Mouse (Mus musculus) limb, embryonic 14.5 days (tissue): ENCODE measurements around the gene Misp. TPM values are rescaled to one million over a fixed set of nuclear protein-coding genes. Genes with fewer than 3 reads are reported as not detected.

Experiments used
- ATAC-seq: fragments of 200-750 bp; cut with Nextera tagmentation; 2 replicates; pipeline ENCODE4 v1.8.0; 2017; ENCODE audit warnings: low read depth, moderate number of reproducible peaks, moderate TSS enrichment; ENCODE audit not compliant: low FRiP score
- DNase-seq: peaks from one replicate; pipeline ENCODE4 v3.0.0-alpha.2; 2015; ENCODE audit warnings: low spot score
- H3K27ac ChIP-seq: fragments of 300-500 bp; sonication (generic); replicated peaks from 2 replicates; pipeline ENCODE4 v1.5.1; 2014; ENCODE audit warnings: low read depth, mild to moderate bottlenecking, low read length, moderate library complexity, mixed read lengths
- H3K27me3 ChIP-seq: fragments of 300-500 bp; sonication (generic); 2 replicates; pipeline ENCODE4 v1.6.1; 2014; ENCODE audit warnings: low read length, mixed read lengths; ENCODE audit not compliant: control insufficient read depth, insufficient read depth
- H3K36me3 ChIP-seq: fragments of 300-500 bp; sonication (generic); 2 replicates; pipeline ENCODE4 v1.6.1; 2014; ENCODE audit warnings: mild to moderate bottlenecking, low read length, moderate library complexity, mixed read lengths; ENCODE audit not compliant: control insufficient read depth, insufficient read depth
- H3K4me1 ChIP-seq: fragments of 300-500 bp; sonication (generic); 2 replicates; pipeline ENCODE4 v1.6.1; 2014; ENCODE audit warnings: antibody characterized with exemption, low read length, mixed read lengths; ENCODE audit not compliant: control insufficient read depth, insufficient read depth
- H3K4me2 ChIP-seq: fragments of 300-500 bp; sonication (generic); replicated peaks from 2 replicates; pipeline ENCODE4 v1.6.1; 2014; ENCODE audit warnings: low read depth, mild to moderate bottlenecking, low read length, moderate library complexity; ENCODE audit not compliant: severe bottlenecking
- H3K4me3 ChIP-seq: fragments of 300-500 bp; sonication (generic); replicated peaks from 2 replicates; pipeline ENCODE4 v1.5.1; 2014; ENCODE audit warnings: low read length
- H3K9ac ChIP-seq: fragments of 300-500 bp; sonication (generic); 2 replicates; pipeline ENCODE4 v1.6.1; 2014; ENCODE audit warnings: mild to moderate bottlenecking, low read depth, low read length, moderate library complexity; ENCODE audit not compliant: severe bottlenecking
- H3K9me3 ChIP-seq: fragments of 300-500 bp; sonication (generic); 2 replicates; pipeline ENCODE4 v1.6.1; 2016; ENCODE audit warnings: low read length; ENCODE audit not compliant: control insufficient read depth
- POLR2A ChIP-seq: fragments of 200-500 bp; IDR thresholded peaks from 2 replicates; pipeline ENCODE4 v1.8.0; 2012; ENCODE audit warnings: inconsistent platforms, mild to moderate bottlenecking, moderate library complexity, borderline replicate concordance; ENCODE audit not compliant: insufficient read depth, insufficient read length; ENCODE audit errors: extremely low read depth
- WGBS: fragments of 180-500 bp; shearing (Covaris S2); extraction: QIAGEN DNeasy Blood & Tissue Kit; methylation state at CpG from one replicate; pipeline ENCODE4 v1.1.7; 2014; 5-methylcytosine and 5-hydroxymethylcytosine counted together
- polyA plus RNA-seq, 2 experiments: library from polyadenylated mRNA; depleted of rRNA in 1 of 2; stranded (reverse) in 1 of 2; unstranded in 1 of 2; fragments of >200 nt; fragmentation: Nextera tagmentation in 1 of 2; extraction: Ambion mirVana in 1 of 2; gene quantifications; 2 replicates each; pipeline versions ENCODE4 v1.2.1 to v1.2.3; 2012 to 2014

The Misp gene
- polyA plus RNA-seq, 2 experiments, result 0.41 to 0.54 TPM

DNA sequence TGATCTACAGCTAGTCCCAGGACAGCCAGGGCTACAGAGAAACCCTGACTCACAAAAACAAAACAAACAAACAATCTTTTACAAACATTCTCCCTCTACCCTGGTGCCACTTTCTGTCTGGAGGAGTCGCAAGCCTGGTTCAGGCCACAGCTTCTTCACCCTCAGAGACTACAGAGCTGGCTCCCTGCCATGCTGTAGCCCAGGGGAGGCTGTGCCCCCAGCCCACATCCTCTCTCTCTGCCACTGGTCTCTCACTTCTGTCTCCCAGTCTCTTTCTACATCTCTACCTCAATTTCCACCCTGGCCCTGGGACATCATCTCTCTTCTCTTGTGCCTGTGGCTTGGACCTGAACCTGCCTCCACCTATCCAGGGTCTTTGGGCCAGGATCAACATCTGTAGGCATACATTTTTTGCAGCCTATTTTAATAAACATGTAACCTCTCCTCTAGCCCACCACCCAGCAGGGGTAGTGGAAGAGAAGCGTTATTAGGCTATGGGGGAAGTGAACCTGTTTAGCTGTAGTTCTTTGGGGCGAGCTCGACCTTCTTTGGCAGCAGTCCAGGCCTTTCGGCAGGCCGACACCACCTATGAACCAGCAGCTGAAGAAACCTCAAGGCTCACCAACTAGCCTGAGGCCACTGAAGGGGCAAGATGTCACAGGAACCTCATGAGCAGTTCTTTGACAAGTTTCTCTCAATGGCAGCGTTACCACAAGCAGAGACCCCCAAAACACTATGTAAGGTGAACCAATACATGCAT is 11.4 kb downstream of the Misp start:
- no peak overlapping the region for H3K9ac ChIP-seq
- no peak for TF ChIP-seq POLR2A
- no peak overlapping the region for H3K4me2 ChIP-seq
- H3K36me3 ChIP-seq, result no peaks in the 10 kb centered on the region
- H3K27ac ChIP-seq, result no peak overlapping the region
- no peak for ATAC-seq
- no peak for DNase-seq
- H3K4me1 ChIP-seq, result no peaks in the 10 kb centered on the region
- 46% methylated on average over 7 of the region's 7 CpGs for WGBS
- no peaks in the 10 kb centered on the region for H3K9me3 ChIP-seq
- no peaks in the 10 kb centered on the region for H3K27me3 ChIP-seq
- H3K4me3 ChIP-seq, result no peak overlapping the region

DNA sequence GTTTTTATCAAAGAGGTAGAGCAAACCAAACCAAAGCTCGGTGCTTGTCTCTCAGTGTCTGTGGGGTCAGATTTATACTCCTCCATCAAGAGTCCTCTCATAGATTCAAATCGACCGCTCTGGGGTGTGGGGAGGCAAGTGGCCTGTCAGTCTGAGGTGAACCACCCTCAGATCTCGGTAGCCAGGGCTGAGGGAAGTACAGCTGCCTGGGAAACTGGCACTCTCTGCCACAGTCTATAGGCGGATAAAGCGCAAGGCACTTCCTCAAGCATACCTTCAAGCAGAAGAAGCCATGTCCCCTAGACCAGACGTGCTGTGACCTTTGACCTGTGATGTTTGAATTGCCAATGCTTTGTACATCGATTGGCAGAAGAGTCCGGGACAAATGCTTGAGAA is 12.0 kb downstream of the Misp start:
- WGBS, result 74% methylated on average over 9 of the region's 9 CpGs
- DNase-seq (no peak), ATAC-seq (no peak)
- Histone ChIP-seq H3K27me3 (no peaks in the 10 kb centered on the region), H3K4me1 (no peaks in the 10 kb centered on the region), H3K4me3 (no peak overlapping the region), H3K27ac (no peak overlapping the region), H3K4me2 (no peak overlapping the region), H3K9me3 (no peaks in the 10 kb centered on the region), H3K36me3 (no peaks in the 10 kb centered on the region), H3K9ac (no peak overlapping the region)
- TF ChIP-seq POLR2A, result no peak

DNA sequence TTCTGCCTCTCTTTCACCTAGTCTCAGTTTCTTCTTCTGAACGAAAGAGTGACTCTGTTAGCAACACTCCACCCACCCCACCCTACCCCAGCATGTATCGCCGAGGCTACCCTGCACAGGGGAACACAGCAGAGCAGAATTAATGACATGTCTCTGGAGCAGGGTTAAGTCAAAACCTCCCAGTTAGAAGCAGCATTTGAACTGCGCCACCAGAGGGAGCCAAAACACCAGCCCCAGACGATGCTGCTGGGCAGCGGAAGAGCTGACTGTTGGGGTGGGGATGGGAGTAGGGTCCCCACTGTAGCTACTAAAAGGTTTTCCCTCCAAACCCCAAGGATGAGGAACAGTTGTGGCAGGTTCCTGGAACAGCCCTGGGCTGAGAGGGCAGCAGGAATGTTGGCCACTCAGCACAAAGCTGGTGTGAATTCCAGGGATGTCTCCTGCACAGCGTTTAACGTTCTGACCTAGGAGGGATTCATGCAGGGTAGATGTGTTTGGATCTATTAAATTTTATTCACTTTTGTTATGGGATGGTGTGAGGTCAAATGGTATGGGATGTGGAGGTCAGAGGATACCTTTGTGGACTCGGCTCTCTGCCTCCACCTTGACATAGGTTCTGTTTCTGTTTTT is 14.1 kb downstream of the Misp start:
- no peak overlapping the region for H3K4me3 ChIP-seq
- H3K27ac ChIP-seq, result no peak overlapping the region
- no peaks in the 10 kb centered on the region for H3K4me1 ChIP-seq
- no peaks in the 10 kb centered on the region for H3K36me3 ChIP-seq
- TF ChIP-seq POLR2A, result no peak
- DNase-seq (peak; percentile 87), ATAC-seq (peak; percentile 85)
- no peaks in the 10 kb centered on the region for H3K27me3 ChIP-seq
- no peak overlapping the region for H3K4me2 ChIP-seq
- no peak overlapping the region for H3K9ac ChIP-seq
- H3K9me3 ChIP-seq, result no peaks in the 10 kb centered on the region
- WGBS, result 21% methylated on average over 9 of the region's 9 CpGs

DNA sequence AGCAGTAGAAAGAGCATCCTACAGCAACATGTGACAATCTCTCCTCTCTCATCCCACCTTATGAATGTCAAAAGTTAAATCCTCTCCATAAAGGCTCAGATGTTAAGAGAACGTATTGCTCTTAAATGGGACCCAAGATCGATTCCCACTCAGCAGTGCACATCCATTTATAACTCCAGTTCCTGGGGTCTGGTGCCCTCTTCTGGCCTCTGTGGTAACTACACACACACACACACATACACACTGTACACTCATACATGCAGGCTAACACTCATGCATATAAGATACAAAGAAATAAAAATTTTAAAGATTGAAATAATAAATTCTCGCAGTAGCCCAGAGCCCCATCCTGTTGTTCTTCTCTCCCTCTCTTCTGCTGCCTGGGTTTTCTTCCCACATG is 16.1 kb downstream of the Misp start:
- no peak for DNase-seq
- Histone ChIP-seq H3K27me3 (no peaks in the 10 kb centered on the region), H3K4me1 (peaks cover 12% of the 10 kb centered on the region; the same call in 1 of the 2 replicates), H3K4me2 (no peak overlapping the region), H3K9ac (no peak overlapping the region), H3K4me3 (no peak overlapping the region), H3K9me3 (no peaks in the 10 kb centered on the region), H3K36me3 (no peaks in the 10 kb centered on the region), H3K27ac (no peak overlapping the region)
- no peak for TF ChIP-seq POLR2A
- 98% methylated on average over 3 of the region's 3 CpGs for WGBS
- ATAC-seq, result no peak

DNA sequence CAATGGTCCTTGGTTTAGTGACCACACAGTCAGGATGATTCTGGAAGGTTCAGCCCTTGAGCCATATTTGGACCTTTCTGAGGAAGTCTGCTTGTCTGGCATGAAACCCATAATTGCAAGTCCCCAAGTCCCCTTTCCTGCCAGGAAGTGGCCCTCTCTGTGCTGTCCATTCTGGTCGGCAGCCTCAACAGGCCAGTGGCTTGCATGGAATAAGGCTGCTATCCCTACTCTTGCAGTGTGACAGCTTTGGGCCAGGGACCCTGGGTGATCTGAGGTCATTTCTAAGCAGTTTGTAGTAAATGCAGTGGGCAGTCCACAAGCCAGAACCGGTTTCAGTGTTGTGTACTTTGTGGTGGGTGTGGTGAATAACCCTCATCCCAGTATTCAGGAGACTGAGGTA is 17.4 kb downstream of the Misp start:
- no peak overlapping the region for H3K9ac ChIP-seq
- TF ChIP-seq POLR2A, result no peak
- no peak overlapping the region for H3K4me2 ChIP-seq
- H3K4me1 ChIP-seq, result peaks cover 21% of the 10 kb centered on the region
- 53% methylated on average over 2 of the region's 2 CpGs for WGBS
- H3K27ac ChIP-seq, result no peak overlapping the region
- H3K9me3 ChIP-seq, result no peaks in the 10 kb centered on the region
- ATAC-seq (no peak), DNase-seq (no peak)
- no peak overlapping the region for H3K4me3 ChIP-seq
- H3K27me3 ChIP-seq, result no peaks in the 10 kb centered on the region
- no peaks in the 10 kb centered on the region for H3K36me3 ChIP-seq
